In the genomic region with DNA sequence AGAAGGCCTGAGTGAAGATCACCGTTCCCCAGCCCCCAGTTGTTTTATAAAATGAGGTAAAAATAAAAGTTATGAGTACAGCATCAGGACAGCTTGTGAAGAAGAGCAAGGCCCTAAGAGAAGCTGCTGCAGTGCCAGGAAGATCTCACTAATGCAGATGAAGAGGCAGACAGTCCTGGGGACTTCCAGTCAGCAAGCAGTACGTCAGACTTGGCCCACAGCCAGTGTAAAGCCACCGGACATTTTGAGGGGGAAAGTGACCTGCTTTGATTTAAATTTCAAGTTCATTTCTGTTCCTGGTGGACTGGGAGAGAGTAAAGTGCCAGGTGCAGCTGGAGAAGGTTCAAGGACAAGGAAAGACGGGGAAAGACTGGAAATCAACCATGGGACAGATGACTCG, we compare ENCODE assay signal across 22 mouse cellular contexts. TPM values are rescaled to one million over a fixed set of nuclear protein-coding genes. Genes with fewer than 3 reads are reported as not detected.
DNase-seq lines count a peak whose midpoint lies in the region; ATAC-seq and TF ChIP-seq lines count a peak whose summit lies in the region.
"Had no signal": no experiment of that assay in that cellular context is flagged by ENCODE, and none has a peak within 500 bp of the region (broad histone marks: within the 10 kb centered on the region; RNA-seq: fewer than 3 reads in every experiment).

No protein-coding gene starts in this region.

- TF ChIP-seq EP300 in lung, postnatal 0 days (IDR thresholded peaks at IDR 0.05), result no peak

- no peaks in the 10 kb centered on the region for H3K36me3 ChIP-seq in heart, embryonic 15.5 days
- H3K36me3 ChIP-seq in lung, postnatal 0 days (ENCODE audit: insufficient read depth, low read length), result no peaks in the 10 kb centered on the region
- H3K36me3 ChIP-seq: liver, embryonic 13.5 days had no signal

- H3K27me3 ChIP-seq in heart, embryonic 15.5 days, result no peaks in the 10 kb centered on the region
- H3K27me3 ChIP-seq in lung, postnatal 0 days (replicated peaks; ENCODE audit: insufficient read depth, low read length), result no peaks in the 10 kb centered on the region
- H3K27me3 ChIP-seq: embryonic facial prominence, embryonic 15.5 days; heart, embryonic 13.5 days; hindbrain, embryonic 12.5 days; liver, embryonic 13.5 days; Patski had no signal

- H3K9ac ChIP-seq in heart, embryonic 15.5 days, result no peak overlapping the region
- no peak overlapping the region for H3K9ac ChIP-seq in lung, postnatal 0 days (replicated peaks; ENCODE audit: low read depth)
- H3K9ac ChIP-seq: embryonic facial prominence, embryonic 15.5 days; heart, embryonic 13.5 days; hindbrain, embryonic 12.5 days; liver, embryonic 13.5 days had no signal

- H3K9me3 ChIP-seq in heart, embryonic 15.5 days (replicated peaks), result no peaks in the 10 kb centered on the region
- no peaks in the 10 kb centered on the region for H3K9me3 ChIP-seq in lung, postnatal 0 days (ENCODE audit: low read length)
- H3K9me3 ChIP-seq: embryonic facial prominence, embryonic 15.5 days; heart, embryonic 13.5 days; hindbrain, embryonic 12.5 days; liver, embryonic 13.5 days had no signal

- H3K4me1 ChIP-seq in heart, embryonic 15.5 days (replicated peaks), result peaks cover 5% of the 10 kb centered on the region
- H3K4me1 ChIP-seq in lung, postnatal 0 days (ENCODE audit: insufficient read depth, low read depth, low read length), result no peaks in the 10 kb centered on the region
- H3K4me1 ChIP-seq: liver, embryonic 13.5 days had no signal

- peak; percentile 30 for DNase-seq in adrenal gland, postnatal 10 days
- DNase-seq in adrenal gland, adult 18-20 months (ENCODE audit: low spot score in 2 of 2), result no peak
- DNase-seq in heart, adult 8-10 months (ENCODE audit: low spot score), result no peak
- DNase-seq in lung, postnatal 0 days (ENCODE audit: low spot score), result peak; percentile 33
- no peak for DNase-seq in lung, postnatal 25 days (ENCODE audit: low spot score)
- peak; percentile 62 for DNase-seq in testis, postnatal 10 days (ENCODE audit: low spot score)
- DNase-seq in testis, postnatal 14 days (ENCODE audit: low spot score), result no peak
- DNase-seq: kidney, adult 9 months; liver, embryonic 13.5 days; right cerebral cortex, postnatal 25 days; thymus, adult 2 months had no signal

- H3K4me2 ChIP-seq in heart, embryonic 15.5 days, result 0 out of 2 replicates have a peak overlapping the region, but pooled peaks have one; percentile 15
- no peak overlapping the region for H3K4me2 ChIP-seq in lung, postnatal 0 days (replicated peaks; ENCODE audit: low read depth, low read length)
- H3K4me2 ChIP-seq: embryonic facial prominence, embryonic 15.5 days; heart, embryonic 13.5 days; hindbrain, embryonic 12.5 days; liver, embryonic 13.5 days had no signal

- WGBS in heart, embryonic 15.5 days, result 45% methylated on average over 5 of the region's 5 CpGs
- 46% methylated on average over 5 of the region's 5 CpGs for WGBS in lung, postnatal 0 days

- no peak overlapping the region for H3K27ac ChIP-seq in heart, embryonic 15.5 days
- H3K27ac ChIP-seq in lung, postnatal 0 days (ENCODE audit: low read length), result no peak overlapping the region
- H3K27ac ChIP-seq: embryonic facial prominence, embryonic 15.5 days; heart, embryonic 13.5 days; hindbrain, embryonic 12.5 days; liver, embryonic 13.5 days had no signal

- TF ChIP-seq CTCF in lung, postnatal 0 days (IDR thresholded peaks at IDR 0.05), result no peak

- ATAC-seq in heart, embryonic 15.5 days (replicated peaks; ENCODE audit: insufficient number of reproducible peaks, insufficient read depth, low FRiP score, low read depth), result no peak
- no peak for ATAC-seq in lung, postnatal 0 days
- ATAC-seq: Patski had no signal

- H3K4me3 ChIP-seq in heart, embryonic 15.5 days, result no peak overlapping the region
- no peak overlapping the region for H3K4me3 ChIP-seq in lung, postnatal 0 days (ENCODE audit: low read depth, low read length)
- H3K4me3 ChIP-seq: embryonic facial prominence, embryonic 15.5 days; heart, embryonic 13.5 days; hindbrain, embryonic 12.5 days; liver, embryonic 13.5 days had no signal

RNA-seq across cellular contexts. Expression of a gene that starts 10.2 kb away (rescaled TPM):
- total RNA-seq in adrenal gland, postnatal 10 days (2021), result not detected
- total RNA-seq in adrenal gland, adult 18-20 months (2021), result not detected
- not detected in 2 replicates for polyA plus RNA-seq in heart, embryonic 15.5 days (2015; fragmentation: Nextera tagmentation; extraction: Ambion mirVana)
- not detected for total RNA-seq in heart, adult 8-10 months (2022)
- polyA plus RNA-seq in lung, postnatal 0 days (2015; fragmentation: Nextera tagmentation; extraction: Ambion mirVana), result not detected in 2 replicates
- total RNA-seq: layer of hippocampus, postnatal 14 days; left cerebral cortex, postnatal 14 days; megakaryocyte, adult 5-6 weeks had no signal
- polyA plus RNA-seq: cortical plate, adult 2 months; embryonic facial prominence, embryonic 15.5 days; forebrain, embryonic 11.5 days; gonadal fat pad, adult 2 months; heart, embryonic 13.5 days; liver, embryonic 13.5 days; Patski had no signal

RNA-seq across cellular contexts. Expression of a gene that starts 28.4 kb away (rescaled TPM):
- total RNA-seq in adrenal gland, postnatal 10 days (2021), result 1 to 10 TPM; 7.1 to 7.5 TPM
- total RNA-seq in adrenal gland, adult 18-20 months (2021), result 1 to 10 TPM; 4.0 to 6.3 TPM
- polyA plus RNA-seq in heart, embryonic 15.5 days (2015; fragmentation: Nextera tagmentation; extraction: Ambion mirVana), result 5.5 and 7.4 TPM in 2 replicates
- total RNA-seq in heart, adult 8-10 months (2022), result 1 to 10 TPM; 2.5 to 2.9 (median 2.6) TPM
- 8.0 and 8.9 TPM in 2 replicates for polyA plus RNA-seq in lung, postnatal 0 days (2015; fragmentation: Nextera tagmentation; extraction: Ambion mirVana)

RNA-seq across cellular contexts. Expression of a gene that starts 29.5 kb away (rescaled TPM):
- 10 to 100 TPM; 10.3 to 12.6 TPM for total RNA-seq in adrenal gland, postnatal 10 days (2021)
- total RNA-seq in adrenal gland, adult 18-20 months (2021), result 10 to 100 TPM in 1 of 2 experiments, 1 to 10 TPM in 1; 9.5 to 12.0 TPM
- 7.2 and 10.6 TPM in 2 replicates for polyA plus RNA-seq in heart, embryonic 15.5 days (2015; fragmentation: Nextera tagmentation; extraction: Ambion mirVana)
- 1 to 10 TPM; 5.8 to 8.1 (median 7.2) TPM for total RNA-seq in heart, adult 8-10 months (2022)
- 6.1 and 6.2 TPM in 2 replicates for polyA plus RNA-seq in lung, postnatal 0 days (2015; fragmentation: Nextera tagmentation; extraction: Ambion mirVana)

Comparison
In these comparisons a context has a peak if more than half of its experiments do, and no peak if none do; other contexts are left out.
1. DNase-seq: peak in adrenal gland, postnatal 10 days (single experiment), lung, postnatal 0 days (single experiment) and testis, postnatal 10 days (single experiment); none in adrenal gland, adult 18-20 months (0 of 2), heart, adult 8-10 months (single experiment), lung, postnatal 25 days (single experiment) and testis, postnatal 14 days (single experiment).